Mouse (Mus musculus): ENCODE measurements around the gene Krt5. TPM values are rescaled to one million over a fixed set of nuclear protein-coding genes. Genes with fewer than 3 reads are reported as not detected.

The Krt5 gene
- polyA plus RNA-seq, 1 experiment from 2014 or later: 0.08 TPM

DNA sequence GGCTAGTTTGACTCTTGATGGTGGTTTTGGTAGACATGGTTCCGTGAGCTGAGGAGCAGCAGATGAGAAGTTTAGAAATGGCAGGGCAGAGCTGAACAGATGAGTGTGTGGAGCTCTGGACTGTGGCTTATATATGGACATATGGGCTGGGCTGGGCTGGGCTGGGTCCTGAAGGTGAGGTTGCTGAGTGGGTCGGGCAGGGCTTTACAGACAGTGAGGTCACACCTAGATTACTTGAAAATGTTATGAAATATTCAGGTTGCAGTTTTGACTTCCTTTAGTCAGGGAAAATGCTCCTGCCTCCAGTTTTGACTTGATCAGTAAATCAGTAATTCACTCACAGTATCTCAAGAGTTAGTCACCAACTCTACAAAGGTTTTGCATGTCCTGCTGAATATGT lies 32.5 kb downstream of the Krt5 start, which contains the start of gene Krt6b:
Krt6b (minus strand) TSS at position 101 of the 400 bp plus-strand sequence.
- H3K4me1 ChIP-seq (ENCODE audit: control insufficient read depth, insufficient read depth, low read length): no peaks in the 10 kb centered on the region
- no peak within 1 kb of the TSS for H3K9ac ChIP-seq (ENCODE audit: low read depth, low read length)
- no peaks in the 10 kb centered on the region for H3K9me3 ChIP-seq (replicated peaks; ENCODE audit: control insufficient read depth, low read length, poor library complexity, severe bottlenecking)
- no peak within 1 kb of the TSS for H3K4me3 ChIP-seq (ENCODE audit: low read depth, low read length)
- no peaks in the 10 kb centered on the region for H3K36me3 ChIP-seq (ENCODE audit: control insufficient read depth, insufficient read depth, low read length)
- H3K4me2 ChIP-seq (ENCODE audit: low read length): no peak within 1 kb of the TSS
- no peaks in the 10 kb centered on the region for H3K27me3 ChIP-seq (ENCODE audit: control insufficient read depth, insufficient read depth, low read depth, low read length)
- H3K27ac ChIP-seq (ENCODE audit: low read length): no peak within 1 kb of the TSS
- WGBS: 95% methylated on average over 2 of the region's 2 CpGs
- ATAC-seq: no peak

DNA sequence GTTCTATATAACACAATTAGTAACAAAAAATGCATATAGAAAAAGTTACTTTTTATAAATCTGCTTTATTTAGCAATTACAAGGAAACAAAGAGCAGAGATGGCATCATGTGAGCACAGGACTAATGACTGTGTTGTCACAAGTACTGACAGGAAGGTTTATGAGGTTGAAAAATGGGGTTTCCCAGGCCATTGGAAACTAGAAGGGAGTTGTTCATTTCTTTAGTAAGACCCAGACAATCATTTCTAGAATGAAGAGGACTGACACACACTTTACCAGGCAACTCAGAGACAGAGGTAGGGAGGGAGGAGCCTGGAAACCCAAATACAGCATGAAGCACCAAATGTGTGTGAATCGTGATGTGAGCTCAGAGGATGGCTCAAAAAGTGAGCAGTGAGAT lies 36.7 kb downstream of the Krt5 start:
- Histone ChIP-seq H3K4me1 (ENCODE audit: control insufficient read depth, insufficient read depth, low read length) (no peaks in the 10 kb centered on the region), H3K9me3 (replicated peaks; ENCODE audit: control insufficient read depth, low read length, poor library complexity, severe bottlenecking) (no peaks in the 10 kb centered on the region), H3K36me3 (ENCODE audit: control insufficient read depth, insufficient read depth, low read length) (no peaks in the 10 kb centered on the region), H3K4me2 (ENCODE audit: low read length) (no peak overlapping the region), H3K27ac (ENCODE audit: low read length) (no peak overlapping the region), H3K9ac (ENCODE audit: low read depth, low read length) (no peak overlapping the region), H3K4me3 (ENCODE audit: low read depth, low read length) (no peak overlapping the region), H3K27me3 (ENCODE audit: control insufficient read depth, insufficient read depth, low read depth, low read length) (no peaks in the 10 kb centered on the region)
- WGBS: 83% methylated on average over 1 of the region's 1 CpGs
- no peak for ATAC-seq

Small RNAs within 50 kb of the gene (microRNA-seq; reads per million reads assigned to microRNA genes)
- gene Gm44323: not detected
- gene Gm44342: not detected
- gene Gm44383: not detected

Other genes starting within 250 kb of the Krt5 start
- 0.28 TPM in 1 of 2 replicates, not detected in the other for gene Krt81, start 249.1 kb downstream of the Krt5 start, polyA plus RNA-seq (2015; fragmentation: Nextera tagmentation; extraction: Ambion mirVana)
- gene Krt86, start 239.4 kb downstream of the Krt5 start, polyA plus RNA-seq (2015; fragmentation: Nextera tagmentation; extraction: Ambion mirVana): 0.10 TPM in 1 of 2 replicates, not detected in the other
- not detected in 2 replicates for gene Krt83, start 221.4 kb downstream of the Krt5 start, polyA plus RNA-seq (2015; fragmentation: Nextera tagmentation; extraction: Ambion mirVana)
- gene Gm49425, start 195.6 kb downstream of the Krt5 start, polyA plus RNA-seq (2015; fragmentation: Nextera tagmentation; extraction: Ambion mirVana): not detected in 2 replicates
- not detected in 2 replicates for gene Krt84, start 180.1 kb downstream of the Krt5 start, polyA plus RNA-seq (2015; fragmentation: Nextera tagmentation; extraction: Ambion mirVana)
- not detected in 2 replicates for gene Krt82, start 162.2 kb downstream of the Krt5 start, polyA plus RNA-seq (2015; fragmentation: Nextera tagmentation; extraction: Ambion mirVana)
- 0.19 TPM in 2 replicates for gene Krt90, start 149.9 kb downstream of the Krt5 start, polyA plus RNA-seq (2015; fragmentation: Nextera tagmentation; extraction: Ambion mirVana)
- 0.07 and 0.08 TPM in 2 replicates for gene Krt75, start 139.0 kb downstream of the Krt5 start, polyA plus RNA-seq (2015; fragmentation: Nextera tagmentation; extraction: Ambion mirVana)
- gene Gm5414, start 84.7 kb downstream of the Krt5 start, polyA plus RNA-seq (2015; fragmentation: Nextera tagmentation; extraction: Ambion mirVana): not detected in 2 replicates
- not detected in 2 replicates for gene Gm5478, start 65.5 kb downstream of the Krt5 start, polyA plus RNA-seq (2015; fragmentation: Nextera tagmentation; extraction: Ambion mirVana)
- not detected in 2 replicates for gene Krt6b, start 32.6 kb downstream of the Krt5 start, polyA plus RNA-seq (2015; fragmentation: Nextera tagmentation; extraction: Ambion mirVana)
- gene Krt6a, start 18.6 kb downstream of the Krt5 start, polyA plus RNA-seq (2015; fragmentation: Nextera tagmentation; extraction: Ambion mirVana): not detected in 2 replicates
- 0.09 and 0.21 TPM in 2 replicates for gene Krt71, start 30.2 kb upstream of the Krt5 start, polyA plus RNA-seq (2015; fragmentation: Nextera tagmentation; extraction: Ambion mirVana)
- gene Krt72, start 73.6 kb upstream of the Krt5 start, polyA plus RNA-seq (2015; fragmentation: Nextera tagmentation; extraction: Ambion mirVana): not detected in 2 replicates
- gene Krt73, start 89.4 kb upstream of the Krt5 start, polyA plus RNA-seq (2015; fragmentation: Nextera tagmentation; extraction: Ambion mirVana): 0.31 and 0.43 TPM in 2 replicates
- not detected in 2 replicates for gene Krt2, start 105.3 kb upstream of the Krt5 start, polyA plus RNA-seq (2015; fragmentation: Nextera tagmentation; extraction: Ambion mirVana)
- 14.5 and 14.7 TPM in 2 replicates for gene Krt1, start 137.9 kb upstream of the Krt5 start, polyA plus RNA-seq (2015; fragmentation: Nextera tagmentation; extraction: Ambion mirVana)
- 0.45 and 0.73 TPM in 2 replicates for gene Krt77, start 156.8 kb upstream of the Krt5 start, polyA plus RNA-seq (2015; fragmentation: Nextera tagmentation; extraction: Ambion mirVana)
- gene Krt76, start 180.0 kb upstream of the Krt5 start, polyA plus RNA-seq (2015; fragmentation: Nextera tagmentation; extraction: Ambion mirVana): 0.13 TPM in 1 of 2 replicates, not detected in the other
- gene Krt4, start 211.8 kb upstream of the Krt5 start, polyA plus RNA-seq (2015; fragmentation: Nextera tagmentation; extraction: Ambion mirVana): not detected in 2 replicates
- 0.25 and 0.51 TPM in 2 replicates for gene Krt79, start 227.4 kb upstream of the Krt5 start, polyA plus RNA-seq (2015; fragmentation: Nextera tagmentation; extraction: Ambion mirVana)
- gene Krt78, start 241.4 kb upstream of the Krt5 start, polyA plus RNA-seq (2015; fragmentation: Nextera tagmentation; extraction: Ambion mirVana): not detected in 2 replicates